Mouse (Mus musculus) T-helper 2 cell (primary cell): ENCODE data around the gene H2-Q6.
"Not testable (repeated sequence)": the region's sequence is repeated elsewhere in the genome, so short reads cannot be mapped to it uniquely, and the experiment has no call there.

Experiments
- in situ Hi-C: fragments of 300-600 bp; cut with MboI, MseI; formaldehyde crosslinking; loops from one replicate; pipeline ENCODE4 v1.15.1; 2025; ENCODE audit warnings: high pct_unique_total_duplicates

H2-Q6 gene

DNA sequence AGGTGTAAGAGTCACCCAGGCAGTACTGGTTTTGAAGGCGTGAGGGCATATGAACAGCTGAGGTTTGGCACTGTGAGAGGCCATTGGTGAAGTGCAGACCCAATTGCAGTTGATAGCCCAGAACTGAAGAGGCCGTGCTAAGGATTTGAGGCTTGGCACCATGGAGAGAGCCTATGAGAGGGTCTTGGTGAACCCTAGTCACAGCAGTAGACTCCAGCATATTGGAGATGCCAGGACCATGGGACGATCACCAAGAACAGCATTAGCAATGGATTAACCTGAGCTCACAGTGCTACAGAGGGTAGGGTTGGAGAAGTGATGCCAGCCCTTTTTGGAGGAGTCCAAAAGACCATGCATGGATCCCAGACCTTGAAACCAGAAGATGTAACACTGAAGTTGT lies 7.5 kb downstream of the H2-Q6 start:
- in situ Hi-C loops: loop anchor here (25.0 kb wide), 1 partner anchor 1445 kb away; no protein-coding TSS in a partner anchor

DNA sequence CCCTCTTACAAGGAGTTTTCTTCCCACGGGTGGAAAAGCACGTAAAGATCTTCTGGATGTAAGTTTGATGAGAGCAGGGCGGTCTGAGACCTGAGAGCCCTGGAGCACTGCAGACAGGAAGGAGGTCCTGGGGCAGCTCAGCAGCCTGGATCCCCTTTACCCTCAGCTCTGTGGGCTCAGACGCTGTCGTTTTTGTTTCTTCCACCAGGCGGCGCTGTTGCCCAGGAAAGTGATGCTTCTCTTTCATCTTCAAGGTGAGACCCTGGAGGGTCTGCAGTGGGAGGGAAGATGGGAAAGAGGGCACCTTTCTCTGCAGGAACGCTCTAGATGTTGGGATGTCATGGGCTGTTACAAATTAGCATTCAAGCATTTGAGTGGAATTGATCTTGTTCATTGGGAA lies 10.2 kb downstream of the H2-Q6 start:
- in situ Hi-C loops: loop anchor here (25.0 kb wide), 1 partner anchor 1448 kb away; no protein-coding TSS in a partner anchor

DNA sequence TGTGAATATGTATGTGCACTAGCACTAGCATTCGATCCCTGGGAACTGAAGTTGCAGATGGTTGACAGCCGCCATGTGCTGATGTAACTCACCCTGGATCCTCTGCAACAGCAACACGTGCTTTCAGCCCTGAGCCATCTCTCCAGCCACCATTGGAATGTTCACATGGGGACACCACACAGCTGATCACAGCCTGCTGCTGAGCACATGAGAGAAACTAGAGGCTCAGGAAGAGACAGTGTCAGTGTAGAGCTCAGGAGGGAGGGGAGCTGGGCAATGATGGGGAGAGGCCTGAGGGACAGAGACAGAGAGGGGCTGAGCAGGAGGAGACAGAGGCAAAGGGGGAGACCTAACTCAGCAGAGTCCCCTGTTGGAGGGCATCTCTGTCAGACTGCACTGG lies 10.9 kb downstream of the H2-Q6 start:
- in situ Hi-C loops: loop anchor here (25.0 kb wide), 1 partner anchor 1448 kb away; no protein-coding TSS in a partner anchor

DNA sequence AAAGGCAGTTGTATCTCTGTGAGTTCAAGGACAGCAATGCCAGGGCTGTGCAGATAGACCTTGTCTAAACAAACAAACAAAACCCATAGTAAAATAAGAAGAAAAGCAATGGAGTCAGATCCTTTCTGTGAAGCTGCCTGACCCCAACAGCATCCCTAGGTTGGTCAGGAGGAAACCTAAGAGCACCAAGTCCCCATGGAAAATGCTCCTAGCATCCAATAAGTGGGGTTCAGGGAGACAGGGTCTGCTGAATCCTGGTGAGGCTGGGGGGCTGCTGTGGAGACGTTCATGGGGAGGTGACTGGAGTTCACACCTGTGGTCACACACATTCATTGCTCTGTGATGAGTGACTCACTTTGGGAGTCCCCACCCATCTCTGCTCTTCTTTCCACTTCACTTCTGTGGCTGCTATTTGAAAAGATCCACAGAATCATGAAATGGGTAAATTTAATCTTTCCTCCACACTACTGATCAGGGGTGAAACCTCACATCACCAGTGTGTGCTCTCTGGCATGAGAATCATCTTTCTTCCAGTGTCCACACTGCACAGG lies 12.8 kb downstream of the H2-Q6 start:
- in situ Hi-C loops: loop anchor here (25.0 kb wide), 1 partner anchor 1450 kb away; no protein-coding TSS in a partner anchor

DNA sequence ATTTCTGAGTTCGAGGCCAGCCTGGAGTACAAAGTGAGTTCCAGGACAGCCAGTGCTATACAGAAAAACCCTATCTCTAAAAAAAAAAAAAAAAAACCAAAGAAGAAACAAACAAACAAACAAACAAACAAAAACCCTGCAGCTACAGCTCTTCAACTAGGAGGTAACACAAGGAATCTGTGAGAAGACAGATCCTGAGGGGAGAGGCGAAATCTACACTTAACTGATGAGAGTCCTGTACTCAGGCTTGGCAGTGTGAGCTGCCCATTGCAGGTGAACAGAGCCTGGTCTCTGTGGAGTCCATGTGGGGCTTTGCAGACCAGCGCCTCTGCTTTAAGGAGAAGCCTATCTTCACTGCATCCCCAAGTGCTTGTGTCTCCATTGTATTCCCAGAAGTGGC lies 13.7 kb downstream of the H2-Q6 start:
- in situ Hi-C loops: loop anchor here (25.0 kb wide), 1 partner anchor 1451 kb away; no protein-coding TSS in a partner anchor

DNA sequence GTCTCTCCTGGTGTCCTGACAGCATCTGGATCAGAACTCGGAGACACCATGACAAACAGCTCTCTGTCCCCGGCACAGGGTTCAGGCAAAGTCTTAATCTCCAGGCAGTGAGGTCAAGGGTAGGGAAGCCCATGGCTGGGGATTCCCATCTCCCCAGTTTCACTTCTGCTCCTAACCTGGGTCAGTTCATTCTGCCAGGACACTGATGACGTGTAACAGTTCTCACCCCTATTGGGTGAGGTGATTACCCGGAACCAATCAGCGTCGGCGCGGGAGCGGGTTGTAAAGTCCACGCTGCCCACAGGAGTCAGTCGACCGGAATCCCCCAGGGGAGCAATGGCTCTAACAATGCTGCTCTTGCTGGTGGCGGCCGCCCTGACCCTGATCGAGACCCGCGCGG lies 14.2 kb downstream of the H2-Q6 start, which contains the start of gene H2-Q7:
TSS of gene H2-Q7 (plus strand) at position 271 of the 400 bp plus-strand sequence.
- in situ Hi-C loops: loop anchor here (25.0 kb wide), 1 partner anchor 1452 kb away; no protein-coding TSS in a partner anchor

DNA sequence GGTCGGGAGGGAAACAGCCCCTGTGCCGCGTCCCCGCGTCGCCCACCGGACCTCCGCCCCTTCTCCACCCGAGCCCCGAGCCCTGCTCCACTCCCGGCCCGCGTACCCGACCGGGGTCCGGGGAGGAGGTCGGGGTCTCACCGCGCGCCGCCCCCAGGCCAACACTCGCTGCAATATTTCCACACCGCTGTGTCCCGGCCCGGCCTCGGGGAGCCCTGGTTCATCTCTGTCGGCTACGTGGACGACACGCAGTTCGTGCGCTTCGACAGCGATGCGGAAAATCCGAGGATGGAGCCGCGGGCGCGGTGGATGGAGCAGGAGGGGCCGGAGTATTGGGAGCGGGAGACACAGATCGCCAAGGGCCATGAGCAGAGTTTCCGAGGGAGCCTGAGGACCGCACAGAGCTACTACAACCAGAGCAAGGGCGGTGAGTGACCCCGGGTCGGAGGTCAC lies 14.7 kb downstream of the H2-Q6 start:
- in situ Hi-C loops: loop anchor here (25.0 kb wide), 1 partner anchor 1452 kb away; no protein-coding TSS in a partner anchor

DNA sequence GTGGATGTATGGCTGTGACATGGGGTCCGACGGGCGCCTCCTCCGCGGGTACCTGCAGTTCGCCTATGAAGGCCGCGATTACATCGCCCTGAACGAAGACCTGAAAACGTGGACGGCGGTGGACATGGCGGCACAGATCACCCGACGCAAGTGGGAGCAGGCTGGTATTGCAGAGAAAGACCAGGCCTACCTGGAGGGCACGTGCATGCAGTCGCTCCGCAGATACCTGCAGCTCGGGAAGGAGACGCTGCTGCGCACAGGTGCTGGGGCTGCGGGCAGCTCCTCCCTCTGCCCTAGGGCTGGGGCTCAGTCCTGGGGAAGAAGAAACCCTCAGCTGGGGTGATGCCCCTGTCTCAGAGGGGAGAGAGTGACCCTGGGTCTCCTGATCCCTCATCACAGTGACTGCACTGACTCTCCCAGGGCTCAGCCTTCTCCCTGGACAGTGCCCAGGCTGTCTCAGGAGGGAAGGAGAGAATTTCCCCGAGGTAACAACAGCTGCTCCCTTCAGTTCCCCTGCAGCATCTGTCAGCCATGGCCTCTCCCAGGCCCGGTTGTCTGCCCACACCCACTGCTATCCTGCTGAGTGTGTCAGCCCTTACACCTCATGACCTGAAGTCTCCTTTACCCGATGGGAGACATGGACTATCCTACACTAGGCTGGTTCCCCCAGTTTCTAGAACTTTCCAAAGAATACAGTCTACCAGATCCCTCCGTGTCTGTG lies 15.4 kb downstream of the H2-Q6 start:
- in situ Hi-C loops: loop anchor here (5.0 to 25.0 kb wide), 2 partner anchors 43 to 1453 kb away; no protein-coding TSS in a partner anchor

DNA sequence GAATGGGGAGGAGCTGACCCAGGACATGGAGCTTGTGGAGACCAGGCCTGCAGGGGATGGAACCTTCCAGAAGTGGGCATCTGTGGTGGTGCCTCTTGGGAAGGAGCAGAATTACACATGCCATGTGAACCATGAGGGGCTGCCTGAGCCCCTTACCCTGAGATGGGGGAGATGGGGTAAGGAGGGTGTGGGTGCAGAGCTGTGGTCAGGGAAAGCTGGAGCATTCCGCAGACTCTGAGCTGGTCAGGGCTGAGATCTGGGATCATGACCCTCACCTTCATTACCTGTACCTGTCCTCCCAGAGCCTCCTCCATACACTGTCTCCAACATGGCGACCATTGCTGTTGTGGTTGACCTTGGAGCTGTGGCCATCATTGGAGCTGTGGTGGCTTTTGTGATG lies 17.7 kb downstream of the H2-Q6 start:
- in situ Hi-C loops: loop anchor here (5.0 to 25.0 kb wide), 2 partner anchors 45 to 1455 kb away; no protein-coding TSS in a partner anchor

DNA sequence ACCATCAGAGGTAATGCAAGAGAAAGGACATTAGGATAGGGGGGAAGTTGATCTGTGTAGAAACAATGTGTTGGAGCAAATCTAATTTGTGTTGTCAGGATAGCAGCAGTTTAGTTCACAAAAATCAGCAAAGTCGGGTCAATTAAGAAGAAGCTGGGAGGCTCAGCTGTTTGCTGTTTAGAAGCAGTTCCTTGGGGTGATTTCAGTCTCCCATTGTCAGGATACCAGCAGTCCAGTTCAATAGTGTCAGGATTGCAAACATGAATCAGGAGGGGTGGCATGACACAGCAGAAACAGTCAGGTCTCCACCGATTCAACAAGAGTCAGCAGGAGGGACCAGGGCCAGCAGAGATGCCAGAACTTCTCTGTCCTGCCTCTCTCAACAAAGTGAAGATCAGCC lies 19.9 kb downstream of the H2-Q6 start:
- in situ Hi-C loops: loop anchor here (5.0 to 25.0 kb wide), 2 partner anchors 47 to 1457 kb away; no protein-coding TSS in a partner anchor

DNA sequence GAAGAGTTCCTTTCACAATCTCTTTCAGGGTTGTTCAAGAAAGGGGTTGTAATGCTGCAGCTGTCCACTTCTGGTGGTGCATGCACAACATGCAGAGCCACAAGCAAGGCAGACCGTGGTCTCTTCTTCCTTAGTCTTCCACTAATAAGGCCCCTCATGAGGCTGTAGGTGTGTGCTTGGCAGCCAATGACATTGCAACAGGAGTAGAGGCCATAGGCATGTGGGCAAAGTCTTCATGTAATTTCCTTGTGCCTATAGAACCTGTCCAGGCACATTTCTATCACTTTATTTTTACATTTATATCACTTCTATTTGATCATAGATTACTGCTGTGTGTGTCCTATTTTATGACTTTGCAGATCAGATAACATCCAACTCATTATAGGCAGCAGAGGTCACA lies 33.6 kb downstream of the H2-Q6 start:
- in situ Hi-C loops: loop anchor here (5.0 to 10.0 kb wide), 2 partner anchors 36 to 143 kb away; partner anchors contain the start of gene H2-Q6

DNA sequence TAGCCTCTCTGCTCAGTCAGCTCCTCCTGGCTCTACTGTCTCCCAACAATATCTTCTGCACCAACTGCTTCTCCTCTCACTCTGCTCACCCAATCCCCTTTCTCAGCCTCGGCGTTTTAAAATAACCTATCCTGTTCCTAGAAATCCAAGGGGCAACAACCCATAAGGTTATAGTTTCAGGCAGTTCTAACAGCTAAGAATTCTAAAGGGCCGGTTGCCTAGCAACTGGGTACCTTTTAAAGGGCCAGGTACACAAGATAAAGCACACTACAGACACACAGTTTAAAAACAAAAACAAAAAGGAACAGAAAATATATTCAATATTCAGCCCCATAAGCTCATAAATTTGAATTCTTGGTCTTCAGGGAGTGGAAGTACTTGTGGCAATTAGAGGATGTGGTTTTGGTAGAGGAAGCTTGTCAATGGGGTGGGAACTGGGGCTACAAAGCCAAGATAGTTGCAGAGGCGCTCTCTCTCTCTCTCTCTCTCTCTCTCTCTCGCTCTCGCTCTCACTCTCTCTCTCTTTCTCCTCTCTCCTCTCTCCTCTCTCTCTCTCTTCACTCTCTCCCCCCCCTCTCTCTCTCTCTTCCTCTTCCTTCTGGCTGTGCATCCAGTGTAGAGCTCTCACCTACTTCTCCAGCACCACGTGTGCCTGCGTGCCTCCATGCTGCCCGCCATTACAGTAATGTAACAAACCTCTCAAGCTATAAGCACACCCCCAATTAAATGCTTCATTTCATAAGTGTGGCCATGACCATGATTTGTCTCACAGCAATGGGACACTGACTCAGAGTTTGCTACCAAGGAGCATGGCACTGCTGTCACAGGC lies 36.1 kb downstream of the H2-Q6 start:
- in situ Hi-C loops: not testable (repeated sequence)

DNA sequence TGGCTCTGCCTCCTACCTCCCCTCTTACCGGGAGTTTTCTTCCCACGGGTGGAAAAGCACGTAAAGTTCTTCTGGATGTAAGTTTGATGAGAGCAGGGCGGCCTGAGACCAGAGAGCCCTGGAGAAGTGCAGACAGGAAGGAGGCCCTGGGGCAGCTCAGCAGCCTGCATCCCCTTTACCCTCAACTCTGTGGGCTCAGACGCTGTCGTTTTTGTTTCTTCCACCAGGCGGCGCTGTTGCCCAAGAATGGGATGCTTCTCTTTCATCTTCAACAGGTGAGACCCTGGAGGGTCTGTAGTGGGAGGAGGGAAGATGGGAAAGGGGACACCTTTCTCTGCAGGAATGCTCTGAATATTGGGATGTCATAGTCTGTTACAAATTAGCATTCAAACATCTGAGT lies 41.0 kb downstream of the H2-Q6 start:
- in situ Hi-C loops: not testable (repeated sequence)

DNA sequence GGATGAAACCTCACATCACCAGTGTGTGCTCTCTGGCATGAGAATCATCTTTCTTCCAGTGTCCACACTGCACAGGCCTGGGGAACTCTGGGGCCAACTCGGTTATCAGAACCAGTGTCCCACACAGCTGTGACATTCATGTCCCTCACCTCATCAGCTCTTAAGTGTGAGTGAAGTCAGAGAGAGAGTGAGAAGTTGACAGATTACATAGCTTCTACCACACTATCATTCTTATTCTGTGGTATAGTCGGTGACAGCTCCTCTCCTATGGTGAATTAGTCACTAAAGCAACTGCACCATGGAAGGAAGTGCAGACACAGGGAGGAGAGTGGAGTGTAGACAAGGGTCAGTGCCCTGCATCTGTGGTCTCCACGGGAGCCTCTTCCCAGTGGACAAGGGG lies 44.3 kb downstream of the H2-Q6 start:
- in situ Hi-C loops: not testable (repeated sequence)

DNA sequence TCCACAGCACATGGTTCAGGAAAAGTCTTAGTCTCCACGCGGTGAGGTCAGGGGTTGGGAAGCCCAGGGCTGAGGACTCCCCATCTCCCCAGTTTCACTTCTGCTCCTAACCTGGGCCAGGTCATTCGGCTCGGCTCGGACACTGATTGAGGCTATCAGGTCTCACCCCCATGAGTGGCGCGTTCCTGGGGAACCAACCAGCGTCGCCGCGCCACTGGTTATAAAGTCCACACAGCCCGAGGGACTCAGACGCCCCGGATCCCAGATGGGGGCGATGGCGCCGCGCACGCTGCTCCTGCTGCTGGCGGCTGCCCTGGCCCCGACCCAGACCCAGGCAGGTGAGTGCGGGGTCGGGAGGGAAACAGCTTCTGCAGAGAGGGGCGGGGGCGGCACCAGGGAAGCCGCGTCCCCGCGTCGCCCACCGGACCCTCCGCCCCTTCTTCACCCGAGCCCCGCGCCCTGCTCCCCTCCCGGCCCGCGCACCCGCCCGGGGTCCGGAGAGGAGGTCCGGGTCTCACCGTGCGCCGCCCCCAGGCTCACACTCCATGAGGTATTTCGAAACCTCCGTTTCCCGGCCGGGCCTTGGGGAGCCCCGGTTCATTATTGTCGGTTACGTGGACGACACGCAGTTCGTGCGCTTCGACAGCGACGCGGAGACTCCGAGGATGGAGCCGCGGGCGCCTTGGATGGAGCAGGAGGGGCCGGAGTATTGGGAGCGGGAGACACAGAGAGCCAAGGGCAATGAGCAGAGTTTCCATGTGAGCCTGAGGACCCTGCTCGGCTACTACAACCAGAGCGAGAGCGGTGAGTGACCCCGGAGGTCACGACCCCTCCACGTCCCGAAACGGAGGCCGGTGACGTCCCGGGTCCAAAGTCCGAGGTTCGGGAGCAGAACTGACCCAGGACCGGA lies 45.4 kb downstream of the H2-Q6 start, which contains the start of gene H2-Q10:
TSS of gene H2-Q10 (plus strand) at position 248 of the 910 bp plus-strand sequence.
- in situ Hi-C loops: no loop called here
